Mouse (Mus musculus): ENCODE measurements around the gene Nfia. TPM values are rescaled to one million over a fixed set of nuclear protein-coding genes. Genes with fewer than 3 reads are reported as not detected.

Gene Nfia
- total RNA-seq (2023; ENCODE audit: inconsistent age), result 4.4 to 7.0 TPM (median 6.2 TPM) in 4 replicates

GRCm38 (mm10) chr4:97772641-97773040 is at the start of gene Nfia:
Nfia (plus strand) TSS chr4:97772734.

GRCm38 (mm10) chr4:97777706-97778176 is 5.2 kb downstream of the Nfia start, which contains the start of gene E130114P18Rik:
E130114P18Rik (minus strand) TSS chr4:97778078.

Other genes with a start within 250 kb of the Nfia start
- not detected in 4 replicates for gene E130114P18Rik, start 5.3 kb downstream of the Nfia start, total RNA-seq (2023; ENCODE audit: inconsistent age)